Mouse (Mus musculus): Measurements from ENCODE around the gene Mtx1. TPM values are rescaled to one million over a fixed set of nuclear protein-coding genes. Genes with fewer than 3 reads are reported as not detected.

Mtx1 gene
- polyA plus RNA-seq, 1 experiment from 2014 or later, result 197 TPM

DNA sequence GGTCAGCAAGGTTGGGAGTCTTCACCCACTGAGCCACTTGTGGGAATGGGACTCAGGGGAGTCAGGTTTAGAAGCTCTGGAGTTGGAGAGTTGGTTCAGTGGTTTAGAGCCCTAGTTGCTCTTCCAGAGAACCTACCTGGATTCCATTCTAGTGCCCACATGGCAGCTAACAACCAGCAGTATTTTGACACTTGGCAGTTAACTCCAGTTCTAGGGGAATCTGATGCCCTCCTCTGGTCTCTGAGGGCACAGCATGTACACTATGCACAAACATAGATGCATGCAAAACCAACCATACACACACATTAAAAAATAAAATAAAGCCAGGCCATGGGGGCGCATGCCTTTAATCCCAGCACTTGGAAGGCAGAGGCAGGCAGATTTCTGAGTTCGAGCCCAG is 33.0 kb downstream of the Mtx1 start:
- no peak for ATAC-seq (ENCODE audit: borderline replicate concordance, extremely low read depth, low FRiP score, low TSS enrichment)
- Histone ChIP-seq H3K4me2 (no peak overlapping the region), H3K9ac (no peak overlapping the region), H3K27me3 (no peaks in the 10 kb centered on the region), H3K9me3 (no peaks in the 10 kb centered on the region), H3K36me3 (no peaks in the 10 kb centered on the region), H3K4me3 (no peak overlapping the region), H3K4me1 (peaks cover 9% of the 10 kb centered on the region; the same call in 1 of the 2 replicates), H3K27ac (no peak overlapping the region)
- 89% methylated on average over 2 of the region's 2 CpGs for WGBS

DNA sequence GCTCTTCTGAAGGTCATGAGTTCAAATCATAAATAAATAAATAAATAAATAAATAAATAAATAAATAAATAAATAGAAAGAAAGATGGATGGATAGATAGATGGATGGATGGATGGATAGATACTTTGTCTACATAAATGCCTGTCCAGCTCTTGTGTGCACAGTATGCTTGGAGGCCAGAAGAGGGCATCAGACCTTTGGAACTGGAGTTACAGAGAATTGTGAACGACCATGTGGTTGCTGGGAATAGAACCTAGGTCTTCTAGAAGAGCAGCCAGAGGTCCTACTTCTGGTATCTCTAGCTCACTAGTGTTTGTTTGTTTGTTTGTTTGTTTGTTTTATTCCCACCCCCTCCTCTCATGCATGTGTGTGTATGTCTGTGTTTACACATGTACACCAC is 33.5 kb downstream of the Mtx1 start:
- no peaks in the 10 kb centered on the region for H3K27me3 ChIP-seq
- no peak overlapping the region for H3K4me2 ChIP-seq
- 66% methylated on average over 1 of the region's 1 CpGs for WGBS
- no peak for ATAC-seq (ENCODE audit: borderline replicate concordance, extremely low read depth, low FRiP score, low TSS enrichment)
- peaks cover 9% of the 10 kb centered on the region; the same call in 1 of the 2 replicates for H3K4me1 ChIP-seq
- H3K27ac ChIP-seq, result no peak overlapping the region
- no peaks in the 10 kb centered on the region for H3K36me3 ChIP-seq
- no peaks in the 10 kb centered on the region for H3K9me3 ChIP-seq
- no peak overlapping the region for H3K4me3 ChIP-seq
- no peak overlapping the region for H3K9ac ChIP-seq

DNA sequence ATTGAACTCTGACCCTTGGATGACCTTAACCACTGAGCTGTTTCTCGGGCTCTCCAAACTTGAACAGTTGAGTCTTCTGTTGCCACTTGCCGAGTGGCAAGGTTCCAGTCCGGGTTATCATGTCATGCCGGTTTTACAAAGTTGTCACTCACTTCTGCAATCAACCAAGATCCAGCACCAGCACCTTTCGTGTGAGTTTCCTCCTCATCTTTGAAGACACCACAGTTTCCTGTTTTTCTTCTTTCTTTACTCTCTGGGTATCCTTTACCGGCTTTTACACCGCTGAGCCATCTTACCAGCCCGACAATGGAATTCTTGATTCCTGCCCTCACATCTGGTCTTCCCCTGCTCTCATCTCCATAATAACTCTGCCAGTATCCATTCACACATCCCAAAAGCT is 36.5 kb downstream of the Mtx1 start:
- no peaks in the 10 kb centered on the region for H3K36me3 ChIP-seq
- no peak overlapping the region for H3K4me2 ChIP-seq
- H3K9me3 ChIP-seq, result no peaks in the 10 kb centered on the region
- H3K27me3 ChIP-seq, result no peaks in the 10 kb centered on the region
- H3K4me1 ChIP-seq, result no peaks in the 10 kb centered on the region
- H3K27ac ChIP-seq, result no peak overlapping the region
- WGBS, result 70% methylated on average over 8 of the region's 8 CpGs
- no peak overlapping the region for H3K9ac ChIP-seq
- no peak for ATAC-seq (ENCODE audit: borderline replicate concordance, extremely low read depth, low FRiP score, low TSS enrichment)
- H3K4me3 ChIP-seq, result no peak overlapping the region

DNA sequence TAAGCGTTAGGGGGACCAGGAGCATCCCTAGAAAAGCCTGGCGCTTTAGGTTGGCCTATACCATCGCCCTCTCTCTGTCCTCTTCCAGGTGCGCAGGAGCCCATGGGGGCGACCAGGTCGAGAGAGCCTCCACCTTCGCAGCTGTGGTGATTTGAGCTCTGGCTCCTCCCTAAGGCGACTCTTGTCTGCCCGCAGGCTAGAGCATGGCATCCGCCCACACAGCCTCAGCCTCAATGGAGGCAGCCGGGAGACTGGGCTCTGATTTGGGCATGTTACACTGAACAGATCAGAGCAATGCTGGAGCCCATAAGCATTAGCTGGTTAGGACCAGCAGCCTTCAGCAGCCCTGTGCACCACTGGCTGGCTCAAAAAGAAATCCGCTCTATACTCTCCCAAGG is 38.4 kb downstream of the Mtx1 start:
- Histone ChIP-seq H3K9ac (no peak overlapping the region), H3K27ac (no peak overlapping the region), H3K9me3 (no peaks in the 10 kb centered on the region), H3K4me3 (no peak overlapping the region), H3K4me2 (no peak overlapping the region), H3K4me1 (peaks cover 11% of the 10 kb centered on the region), H3K36me3 (no peaks in the 10 kb centered on the region), H3K27me3 (no peaks in the 10 kb centered on the region)
- WGBS, result 73% methylated on average over 12 of the region's 12 CpGs
- ATAC-seq (ENCODE audit: borderline replicate concordance, extremely low read depth, low FRiP score, low TSS enrichment), result no peak

DNA sequence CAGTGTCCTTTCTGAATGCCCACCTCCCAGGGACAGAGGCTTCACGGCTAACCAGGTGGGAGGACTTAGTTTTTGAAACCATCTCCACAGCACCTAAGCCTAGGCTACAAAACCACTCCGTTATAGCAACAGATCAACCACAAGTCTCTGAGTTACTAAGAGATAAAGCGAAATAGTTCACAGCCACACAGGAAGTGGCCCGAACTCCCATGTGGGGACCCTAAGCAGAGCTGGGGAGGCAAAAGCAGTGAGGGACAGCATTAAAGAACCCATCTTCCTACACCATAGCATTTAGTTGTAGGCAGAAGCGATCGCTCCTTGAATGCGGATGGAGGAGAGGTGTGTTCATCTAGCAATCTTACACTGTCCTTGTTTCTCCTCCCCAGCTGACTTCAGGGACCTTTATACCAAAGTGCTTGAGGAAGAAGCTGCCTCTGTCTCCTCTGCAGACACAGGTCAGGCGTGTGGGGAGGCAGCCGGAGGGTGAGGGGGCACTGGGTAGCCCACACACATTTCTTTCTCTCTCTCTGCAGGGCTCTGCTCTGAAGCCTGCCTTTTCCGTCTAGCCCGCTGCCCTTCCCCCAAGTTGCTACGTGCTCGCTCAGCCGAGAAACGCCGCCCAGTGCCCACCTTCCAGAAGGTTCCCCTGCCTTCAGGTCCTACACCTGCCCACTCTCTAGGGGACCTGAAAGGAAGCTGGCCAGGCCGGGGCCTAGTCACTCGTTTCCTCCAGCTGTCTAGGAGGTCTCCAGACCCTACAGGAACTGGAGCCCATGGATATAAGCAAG is 39.0 kb downstream of the Mtx1 start:
- Histone ChIP-seq H3K4me1 (peaks cover 13% of the 10 kb centered on the region), H3K27ac (no peak overlapping the region), H3K36me3 (no peaks in the 10 kb centered on the region), H3K9ac (no peak overlapping the region), H3K4me3 (no peak overlapping the region), H3K9me3 (no peaks in the 10 kb centered on the region), H3K27me3 (no peaks in the 10 kb centered on the region), H3K4me2 (no peak overlapping the region)
- ATAC-seq (ENCODE audit: borderline replicate concordance, extremely low read depth, low FRiP score, low TSS enrichment), result no peak
- WGBS, result 78% methylated on average over 18 of the region's 18 CpGs

DNA sequence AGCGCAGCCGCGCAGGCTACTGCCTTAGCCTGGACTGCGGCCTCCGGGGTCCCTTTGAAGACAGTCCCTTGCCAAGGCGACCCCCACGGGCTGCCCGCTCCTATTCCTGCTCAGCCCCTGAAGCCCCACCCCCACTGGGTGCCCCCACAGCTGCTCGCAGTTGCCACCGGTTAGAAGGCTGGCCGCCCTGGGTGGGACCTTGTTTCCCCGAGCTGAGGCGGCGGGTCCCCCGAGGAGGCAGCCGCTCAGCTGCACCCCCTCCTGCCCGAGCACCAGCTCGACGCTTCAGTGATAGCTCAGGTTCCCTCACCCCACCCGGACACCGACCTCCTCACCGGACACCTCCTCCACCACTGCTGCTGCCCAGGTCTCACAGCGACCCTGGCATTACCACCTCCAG is 39.7 kb downstream of the Mtx1 start:
- ATAC-seq (ENCODE audit: borderline replicate concordance, extremely low read depth, low FRiP score, low TSS enrichment), result no peak
- Histone ChIP-seq H3K36me3 (no peaks in the 10 kb centered on the region), H3K4me3 (no peak overlapping the region), H3K27ac (no peak overlapping the region), H3K4me1 (peaks cover 20% of the 10 kb centered on the region), H3K4me2 (no peak overlapping the region), H3K9me3 (no peaks in the 10 kb centered on the region), H3K27me3 (no peaks in the 10 kb centered on the region), H3K9ac (no peak overlapping the region)
- WGBS, result 49% methylated on average over 23 of the region's 23 CpGs

DNA sequence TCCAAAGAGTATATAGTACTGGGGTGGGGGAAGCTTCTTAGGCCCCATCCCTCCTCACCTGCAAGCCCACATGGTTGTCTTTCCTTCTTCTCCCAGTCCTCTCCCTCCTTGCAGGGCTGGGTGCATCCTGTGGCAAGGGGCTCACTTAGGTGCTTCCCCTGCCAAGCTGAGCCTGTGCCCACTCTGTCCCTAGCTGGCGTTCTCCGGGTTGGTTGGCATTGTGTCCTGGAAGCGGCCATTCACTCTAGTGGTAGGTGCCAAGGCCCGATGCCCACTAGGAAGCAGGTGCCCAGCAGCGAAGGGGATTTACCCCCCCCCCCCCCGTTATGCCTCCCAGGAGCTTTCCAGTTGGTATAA is 43.0 kb downstream of the Mtx1 start:
- WGBS, result 73% methylated on average over 6 of the region's 6 CpGs
- H3K36me3 ChIP-seq, result peaks cover 29% of the 10 kb centered on the region

DNA sequence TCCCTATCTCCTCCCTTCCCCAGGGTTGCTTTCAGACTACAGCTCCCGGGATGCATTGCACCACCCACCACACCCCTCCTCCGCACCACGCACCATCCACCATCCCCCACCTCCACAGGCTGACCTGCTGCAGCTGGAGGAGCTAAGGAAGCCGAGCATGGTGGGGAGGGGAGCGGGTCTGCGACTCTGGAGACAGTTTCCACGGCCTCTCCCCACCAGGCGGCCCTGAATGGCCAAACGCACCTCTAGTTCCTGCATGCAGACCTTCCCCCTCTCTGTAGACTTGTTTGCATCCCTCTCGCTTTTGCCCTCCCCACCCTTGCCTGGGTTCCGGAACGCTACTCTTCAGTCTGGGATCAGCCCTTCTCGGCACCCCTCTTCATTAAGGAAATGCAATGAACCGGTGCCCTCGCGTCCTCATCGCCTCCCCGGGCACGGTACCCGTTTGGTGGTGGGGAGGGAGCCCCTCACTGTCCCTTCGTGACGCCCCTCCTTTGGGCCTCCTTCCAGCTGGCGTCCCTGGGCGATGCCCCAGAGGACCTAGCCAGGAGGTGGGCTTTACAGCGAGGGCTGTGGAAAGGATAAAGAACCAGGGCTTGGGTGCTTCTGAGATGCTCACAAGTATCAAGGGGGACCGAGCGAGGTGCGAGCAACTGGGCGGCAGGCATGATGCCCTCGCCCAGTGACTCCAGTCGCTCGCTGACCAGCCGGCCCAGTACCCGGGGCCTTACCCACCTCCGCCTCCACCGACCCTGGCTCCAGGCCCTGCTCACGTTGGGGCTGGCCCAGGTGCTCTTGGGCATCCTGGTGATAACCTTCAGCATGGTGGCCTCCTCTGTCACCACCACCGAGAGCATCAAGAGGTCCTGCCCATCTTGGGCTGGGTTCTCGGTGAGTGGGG is 43.6 kb downstream of the Mtx1 start, which contains the start of gene Fam189b:
Gene Fam189b (plus strand): TSS at position 86 of the 901 bp plus-strand sequence.
- peak within 1 kb of the TSS; percentile 67 for H3K27ac ChIP-seq
- H3K9ac ChIP-seq, result peak within 1 kb of the TSS; percentile 71
- ATAC-seq (ENCODE audit: borderline replicate concordance, extremely low read depth, low FRiP score, low TSS enrichment), result peak; percentile 95
- H3K4me3 ChIP-seq, result peak within 1 kb of the TSS; percentile 72
- no peaks in the 10 kb centered on the region for H3K27me3 ChIP-seq
- H3K9me3 ChIP-seq, result no peaks in the 10 kb centered on the region
- WGBS, result 5% methylated on average over 39 of the region's 39 CpGs
- H3K4me2 ChIP-seq, result peak within 1 kb of the TSS; percentile 95
- H3K36me3 ChIP-seq, result peaks cover 30% of the 10 kb centered on the region
- H3K4me1 ChIP-seq, result peaks cover 28% of the 10 kb centered on the region

More for the DNA sequence above, 43.0 kb downstream of the Mtx1 start:
- Histone ChIP-seq H3K27ac (no peak overlapping the region), H3K27me3 (no peaks in the 10 kb centered on the region), H3K9ac (peak overlapping the region; percentile 71; the same call in 1 of the 2 replicates), H3K4me2 (peak overlapping the region; percentile 95), H3K9me3 (no peaks in the 10 kb centered on the region), H3K4me3 (peak overlapping the region; percentile 72), H3K4me1 (peaks cover 22% of the 10 kb centered on the region)
- ATAC-seq (ENCODE audit: borderline replicate concordance, extremely low read depth, low FRiP score, low TSS enrichment), result no peak

DNA sequence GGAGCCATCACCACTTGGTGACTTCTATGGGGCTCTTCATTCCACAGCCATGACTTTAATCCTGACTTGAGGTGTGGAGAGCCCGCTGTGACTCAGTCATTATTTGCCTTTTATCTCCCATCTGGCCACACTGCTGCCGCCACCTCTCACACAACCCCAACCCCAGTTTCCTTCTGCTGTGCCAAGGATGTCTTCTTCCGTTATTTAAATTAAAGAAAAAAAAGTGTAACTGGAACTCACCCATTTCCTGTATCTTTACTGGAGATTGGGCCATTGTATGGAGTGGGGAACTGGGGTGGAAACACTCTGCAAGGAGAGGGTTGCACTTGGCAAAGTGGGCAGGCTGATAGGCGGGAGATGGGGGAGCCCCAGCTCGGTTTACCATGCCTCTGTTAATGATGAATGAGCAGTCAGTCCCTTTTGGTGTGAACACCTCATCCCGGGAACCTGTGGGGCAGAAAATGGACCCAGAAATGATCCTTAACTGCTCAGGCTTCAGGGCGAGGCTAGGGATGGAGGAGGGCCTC is 44.3 kb downstream of the Mtx1 start:
- ATAC-seq (ENCODE audit: borderline replicate concordance, extremely low read depth, low FRiP score, low TSS enrichment), result peak; percentile 4; the same call in 1 of the 2 replicates
- 39% methylated on average over 7 of the region's 7 CpGs for WGBS

DNA sequence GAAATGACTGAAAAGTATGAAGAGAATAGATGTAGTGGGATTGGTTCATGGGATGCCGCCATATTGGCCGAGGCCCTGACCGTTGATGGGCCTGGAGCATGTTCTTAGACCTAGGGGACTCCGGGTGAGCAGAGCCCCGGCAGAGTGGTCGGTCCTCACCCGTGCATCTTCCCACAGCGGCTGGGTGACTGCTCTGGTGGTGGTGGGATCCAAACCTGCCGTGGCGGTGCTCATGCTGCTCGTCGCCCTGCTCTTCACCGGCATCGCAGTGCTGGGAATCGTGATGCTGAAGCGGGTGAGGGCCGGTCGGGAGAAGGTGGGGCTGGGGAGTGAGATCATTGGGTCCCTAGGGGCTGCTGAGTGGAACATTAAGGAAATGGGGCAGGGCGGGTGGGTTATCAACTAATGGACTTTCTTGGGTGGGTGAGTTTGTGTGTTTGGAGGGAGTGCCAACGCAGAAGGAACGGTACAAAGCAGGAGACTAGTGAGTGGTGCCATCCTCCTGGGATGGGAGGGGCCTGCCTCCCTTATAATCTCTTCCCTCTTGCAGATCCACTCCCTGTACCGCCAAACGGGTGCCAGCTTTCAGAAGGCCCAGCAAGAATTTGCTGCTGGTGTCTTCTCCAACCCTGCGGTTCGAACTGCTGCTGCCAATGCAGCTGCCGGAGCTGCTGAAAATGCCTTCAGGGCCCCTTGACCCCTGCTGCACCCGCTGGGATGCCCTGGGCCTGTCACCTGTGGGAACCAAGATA is 45.0 kb downstream of the Mtx1 start:
- Histone ChIP-seq H3K4me3 (no peak overlapping the region), H3K9ac (no peak overlapping the region), H3K9me3 (no peaks in the 10 kb centered on the region), H3K4me2 (no peak overlapping the region), H3K27me3 (no peaks in the 10 kb centered on the region), H3K36me3 (peaks cover 30% of the 10 kb centered on the region), H3K4me1 (peaks cover 33% of the 10 kb centered on the region), H3K27ac (no peak overlapping the region)
- 86% methylated on average over 25 of the region's 27 CpGs for WGBS
- no peak for ATAC-seq (ENCODE audit: borderline replicate concordance, extremely low read depth, low FRiP score, low TSS enrichment)

More for the DNA sequence above, 44.3 kb downstream of the Mtx1 start:
- Histone ChIP-seq H3K9ac (no peak overlapping the region), H3K4me2 (peak overlapping the region; percentile 95), H3K36me3 (peaks cover 30% of the 10 kb centered on the region), H3K4me3 (peak overlapping the region; percentile 72), H3K27me3 (no peaks in the 10 kb centered on the region), H3K4me1 (peaks cover 33% of the 10 kb centered on the region), H3K9me3 (no peaks in the 10 kb centered on the region), H3K27ac (peak overlapping the region; percentile 67; the same call in 1 of the 2 replicates)

DNA sequence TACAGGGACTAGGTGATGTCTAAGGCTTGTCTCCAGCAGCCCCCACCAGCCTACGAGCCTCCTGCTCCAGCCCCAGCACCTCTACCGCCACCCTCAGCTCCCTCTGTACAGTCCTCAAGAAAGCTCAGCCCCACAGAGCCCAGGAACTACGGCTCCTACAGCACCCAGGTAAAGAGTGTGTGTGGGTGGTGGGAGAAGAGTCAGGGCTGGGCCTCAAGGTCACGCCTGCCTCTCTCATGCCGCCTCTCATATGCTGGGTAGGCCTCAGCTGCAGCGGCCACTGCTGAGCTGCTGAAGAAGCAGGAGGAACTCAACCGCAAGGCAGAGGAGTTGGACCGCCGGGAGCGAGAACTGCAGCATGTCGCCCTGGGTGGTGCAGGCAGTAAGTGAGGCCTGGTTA is 47.8 kb downstream of the Mtx1 start:
- ATAC-seq (ENCODE audit: borderline replicate concordance, extremely low read depth, low FRiP score, low TSS enrichment), result no peak
- H3K4me2 ChIP-seq, result no peak overlapping the region
- H3K9ac ChIP-seq, result 0 out of 2 replicates have a peak overlapping the region, but pooled peaks have one; percentile 85
- no peaks in the 10 kb centered on the region for H3K27me3 ChIP-seq
- WGBS, result 90% methylated on average over 11 of the region's 11 CpGs
- H3K27ac ChIP-seq, result no peak overlapping the region
- peaks cover 31% of the 10 kb centered on the region for H3K4me1 ChIP-seq
- H3K9me3 ChIP-seq, result no peaks in the 10 kb centered on the region
- 0 out of 2 replicates have a peak overlapping the region, but pooled peaks have one; percentile 85 for H3K4me3 ChIP-seq
- peaks cover 57% of the 10 kb centered on the region for H3K36me3 ChIP-seq
